Mouse (Mus musculus): ENCODE measurements at regions not wholly inside any gene's neighbourhood (a gene's known extent, or its start where the extent isn't known, plus 50 kb on each side); places are given as distances from the start of the nearest gene placed in this dataset.

DNA sequence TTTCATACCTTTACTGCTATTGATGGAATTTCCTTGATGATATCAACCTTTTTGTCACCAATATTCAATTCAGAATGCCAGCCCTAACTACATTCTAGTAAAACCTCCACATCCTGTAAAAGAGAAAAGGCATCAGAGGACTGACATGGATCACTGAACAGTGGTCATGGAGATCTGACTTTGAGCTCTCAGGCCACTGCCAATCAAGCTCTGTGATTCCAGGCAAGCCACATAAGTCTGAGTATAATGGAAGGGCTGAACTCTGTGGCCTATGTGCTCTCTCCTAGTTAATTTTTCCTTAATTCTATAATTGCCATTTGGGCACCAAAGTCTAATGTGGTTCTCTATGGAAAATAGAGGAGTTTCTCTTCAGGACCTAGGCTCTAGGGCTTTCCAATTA lies 161.8 kb upstream of the Ell2 start:
- no peak for TF ChIP-seq CTCF (IDR thresholded peaks at IDR 0.05; ENCODE audit: low read depth)
- no peak for TF ChIP-seq EP300 (IDR thresholded peaks at IDR 0.05; ENCODE audit: low read depth)
- no peaks in the 10 kb centered on the region for H3K36me3 ChIP-seq (replicated peaks; ENCODE audit: control insufficient read depth, insufficient read depth, low read depth)
- no peak overlapping the region for H3K27ac ChIP-seq
- H3K9ac ChIP-seq (replicated peaks): no peak overlapping the region
- no peak overlapping the region for H3K4me2 ChIP-seq (ENCODE audit: low read depth)
- H3K9me3 ChIP-seq (ENCODE audit: control insufficient read depth, low read length): no peaks in the 10 kb centered on the region
- ATAC-seq (ENCODE audit: insufficient read depth) (no peak), DNase-seq (ENCODE audit: low read depth in 3 of 3, low spot score in 3 of 3) (no peak)
- H3K27me3 ChIP-seq (ENCODE audit: control insufficient read depth, insufficient read depth, low read length): no peaks in the 10 kb centered on the region
- H3K4me3 ChIP-seq (ENCODE audit: insufficient read depth in 1 of 2, low read depth in 2 of 2, low read length in 2 of 2): no peak overlapping the region
- no peaks in the 10 kb centered on the region for H3K4me1 ChIP-seq (replicated peaks; ENCODE audit: control insufficient read depth in 2 of 2, insufficient read depth in 2 of 2, low read length in 1 of 2)

DNA sequence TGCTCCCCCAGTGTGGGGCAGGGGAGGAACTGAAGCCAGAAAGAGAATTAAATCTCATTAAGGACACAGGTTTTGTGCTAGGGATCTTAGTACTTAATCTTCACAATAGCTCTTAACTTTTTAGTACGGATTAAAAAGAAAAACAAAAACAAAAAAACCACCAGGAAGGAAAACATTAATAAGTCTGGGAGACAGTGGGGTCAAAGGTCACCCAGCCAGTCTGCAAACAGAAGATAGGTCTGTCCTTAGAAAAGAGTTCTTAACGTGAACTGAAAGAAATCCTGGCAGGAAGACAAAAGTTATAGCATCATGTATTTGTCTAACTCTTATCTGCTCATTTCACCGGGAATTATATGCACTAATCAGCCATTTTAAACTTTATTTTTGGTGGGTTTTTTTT lies 158.8 kb upstream of the Ell2 start:
- H3K9me3 ChIP-seq (ENCODE audit: control insufficient read depth, low read length): no peaks in the 10 kb centered on the region
- H3K4me2 ChIP-seq (ENCODE audit: low read depth): no peak overlapping the region
- H3K4me3 ChIP-seq (ENCODE audit: insufficient read depth in 1 of 2, low read depth in 2 of 2, low read length in 2 of 2): no peak overlapping the region
- no peak overlapping the region for H3K9ac ChIP-seq (replicated peaks)
- no peak for DNase-seq (ENCODE audit: low read depth in 3 of 3, low spot score in 3 of 3)
- 31% methylated on average over 3 of the region's 3 CpGs for WGBS (ENCODE audit: insufficient replicate concordance)
- H3K27ac ChIP-seq: no peak overlapping the region
- no peaks in the 10 kb centered on the region for H3K27me3 ChIP-seq (ENCODE audit: control insufficient read depth, insufficient read depth, low read length)
- no peak for ATAC-seq (ENCODE audit: insufficient read depth)
- H3K36me3 ChIP-seq (replicated peaks; ENCODE audit: control insufficient read depth, insufficient read depth, low read depth): no peaks in the 10 kb centered on the region
- H3K4me1 ChIP-seq (replicated peaks; ENCODE audit: control insufficient read depth in 2 of 2, insufficient read depth in 2 of 2, low read length in 1 of 2): no peaks in the 10 kb centered on the region
- no peak for TF ChIP-seq CTCF (IDR thresholded peaks at IDR 0.05; ENCODE audit: low read depth)
- no peak for TF ChIP-seq EP300 (IDR thresholded peaks at IDR 0.05; ENCODE audit: low read depth)

DNA sequence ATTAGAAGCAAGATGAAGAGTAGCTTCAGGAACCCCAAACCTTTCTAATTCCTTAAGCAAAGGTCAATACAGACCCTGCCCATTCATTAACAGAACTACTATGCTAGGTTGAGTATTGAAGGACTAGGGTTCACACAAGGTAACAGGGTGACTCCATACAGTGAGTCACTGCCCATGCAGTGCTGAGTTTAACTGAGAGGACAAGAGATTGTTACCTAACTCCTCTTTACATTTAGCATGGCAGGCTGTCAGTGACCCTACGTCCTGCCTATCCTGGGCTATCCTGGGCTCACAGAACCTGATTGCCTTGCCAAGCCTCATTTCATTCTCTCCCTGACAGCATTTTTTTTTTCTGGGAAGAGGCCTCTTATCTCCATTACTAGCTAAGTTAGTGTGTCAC lies 127.6 kb upstream of the Ell2 start:
- H3K36me3 ChIP-seq (replicated peaks; ENCODE audit: control insufficient read depth, insufficient read depth, low read depth): no peaks in the 10 kb centered on the region
- H3K9me3 ChIP-seq (ENCODE audit: control insufficient read depth, low read length): no peaks in the 10 kb centered on the region
- WGBS (ENCODE audit: insufficient replicate concordance): 52% methylated on average over 1 of the region's 1 CpGs
- H3K9ac ChIP-seq (replicated peaks): no peak overlapping the region
- ATAC-seq (ENCODE audit: insufficient read depth): no peak
- no peak overlapping the region for H3K4me3 ChIP-seq (ENCODE audit: insufficient read depth in 1 of 2, low read depth in 2 of 2, low read length in 2 of 2)
- TF ChIP-seq EP300 (IDR thresholded peaks at IDR 0.05; ENCODE audit: low read depth): no peak
- no peak for TF ChIP-seq CTCF (IDR thresholded peaks at IDR 0.05; ENCODE audit: low read depth)
- H3K4me2 ChIP-seq (ENCODE audit: low read depth): no peak overlapping the region
- H3K27me3 ChIP-seq (ENCODE audit: control insufficient read depth, insufficient read depth, low read length): no peaks in the 10 kb centered on the region
- H3K27ac ChIP-seq: no peak overlapping the region
- DNase-seq (ENCODE audit: low read depth in 3 of 3, low spot score in 3 of 3): no peak
- no peaks in the 10 kb centered on the region for H3K4me1 ChIP-seq (replicated peaks; ENCODE audit: control insufficient read depth in 2 of 2, insufficient read depth in 2 of 2, low read length in 1 of 2)

DNA sequence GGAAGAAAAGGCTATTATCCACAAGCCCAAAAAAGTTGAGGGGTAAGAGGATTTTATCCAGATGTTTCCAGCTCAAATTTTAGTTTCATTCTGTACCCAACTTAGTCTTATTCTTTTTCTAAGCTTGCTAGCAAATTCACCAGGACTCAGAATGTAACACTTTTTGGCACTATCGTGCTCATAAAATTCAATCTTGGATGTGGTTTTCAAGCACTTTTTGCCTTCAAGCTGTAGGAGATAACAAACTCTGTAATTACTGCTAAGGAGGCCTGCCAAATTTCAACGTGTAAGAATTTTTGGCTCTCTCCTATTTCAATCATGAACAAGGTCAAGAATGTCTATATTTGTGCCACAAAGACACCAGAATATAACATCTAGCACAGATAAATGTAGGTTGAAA lies 115.7 kb upstream of the Ell2 start:
- Histone ChIP-seq H3K36me3 (replicated peaks; ENCODE audit: control insufficient read depth, insufficient read depth, low read depth) (no peaks in the 10 kb centered on the region), H3K4me2 (ENCODE audit: low read depth) (no peak overlapping the region), H3K4me3 (ENCODE audit: insufficient read depth in 1 of 2, low read depth in 2 of 2, low read length in 2 of 2) (no peak overlapping the region), H3K9ac (replicated peaks) (no peak overlapping the region), H3K4me1 (replicated peaks; ENCODE audit: control insufficient read depth in 2 of 2, insufficient read depth in 2 of 2, low read length in 1 of 2) (no peaks in the 10 kb centered on the region), H3K9me3 (ENCODE audit: control insufficient read depth, low read length) (no peaks in the 10 kb centered on the region), H3K27me3 (ENCODE audit: control insufficient read depth, insufficient read depth, low read length) (no peaks in the 10 kb centered on the region), H3K27ac (no peak overlapping the region)
- WGBS (ENCODE audit: insufficient replicate concordance): 59% methylated on average over 2 of the region's 2 CpGs
- ATAC-seq (ENCODE audit: insufficient read depth) (no peak), DNase-seq (ENCODE audit: low read depth in 3 of 3, low spot score in 3 of 3) (no peak)
- TF ChIP-seq EP300 (IDR thresholded peaks at IDR 0.05; ENCODE audit: low read depth) (no peak), CTCF (IDR thresholded peaks at IDR 0.05; ENCODE audit: low read depth) (no peak)

DNA sequence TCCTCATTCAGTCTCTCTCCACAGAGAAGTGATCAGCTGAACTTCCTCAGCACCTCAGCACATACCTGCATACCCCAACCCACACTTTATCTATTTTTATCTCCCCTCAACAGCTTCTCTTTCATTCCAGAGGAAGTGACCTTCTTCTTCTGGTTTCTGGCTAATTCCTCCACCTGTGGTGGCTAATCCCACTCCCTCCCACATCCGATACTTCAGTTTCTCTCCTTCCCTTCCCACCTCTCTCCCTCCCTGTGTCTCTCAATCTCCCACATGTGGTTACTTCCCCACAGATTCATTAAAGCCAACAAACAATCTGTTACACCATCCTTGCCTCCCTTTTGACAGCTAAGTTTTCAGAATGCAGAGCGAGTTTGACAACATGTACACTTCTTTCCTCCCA lies 109.7 kb upstream of the Ell2 start:
- no peaks in the 10 kb centered on the region for H3K27me3 ChIP-seq (ENCODE audit: control insufficient read depth, insufficient read depth, low read length)
- H3K9ac ChIP-seq (replicated peaks): no peak overlapping the region
- no peak overlapping the region for H3K27ac ChIP-seq
- ATAC-seq (ENCODE audit: insufficient read depth): no peak
- no peaks in the 10 kb centered on the region for H3K36me3 ChIP-seq (replicated peaks; ENCODE audit: control insufficient read depth, insufficient read depth, low read depth)
- 46% methylated on average over 2 of the region's 2 CpGs for WGBS (ENCODE audit: insufficient replicate concordance)
- no peak for TF ChIP-seq CTCF (IDR thresholded peaks at IDR 0.05; ENCODE audit: low read depth)
- DNase-seq (ENCODE audit: low read depth in 3 of 3, low spot score in 3 of 3): no peak
- H3K4me1 ChIP-seq (replicated peaks; ENCODE audit: control insufficient read depth in 2 of 2, insufficient read depth in 2 of 2, low read length in 1 of 2): no peaks in the 10 kb centered on the region
- no peak overlapping the region for H3K4me2 ChIP-seq (ENCODE audit: low read depth)
- H3K9me3 ChIP-seq (ENCODE audit: control insufficient read depth, low read length): no peaks in the 10 kb centered on the region
- no peak overlapping the region for H3K4me3 ChIP-seq (ENCODE audit: insufficient read depth in 1 of 2, low read depth in 2 of 2, low read length in 2 of 2)

DNA sequence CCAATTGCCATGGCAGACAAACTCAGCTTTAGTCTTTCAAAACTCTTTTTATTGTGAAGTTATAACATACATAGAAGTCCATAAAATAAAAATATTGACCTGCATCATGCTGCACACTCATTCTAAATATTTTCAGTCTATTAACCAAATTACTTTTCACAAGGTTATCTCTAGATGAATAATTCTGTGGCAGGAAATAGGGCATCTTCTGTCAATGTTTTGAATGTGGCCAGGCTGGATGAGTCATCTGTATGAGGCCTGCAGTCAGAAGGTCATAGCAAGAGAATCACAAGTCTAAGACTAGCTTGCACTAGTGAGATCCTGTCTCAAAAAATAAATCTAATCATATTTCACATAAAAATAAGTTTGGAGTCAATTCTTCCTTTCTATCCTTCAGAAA lies 108.4 kb upstream of the Ell2 start:
- H3K27me3 ChIP-seq (ENCODE audit: control insufficient read depth, insufficient read depth, low read length): no peaks in the 10 kb centered on the region
- no peak overlapping the region for H3K4me2 ChIP-seq (ENCODE audit: low read depth)
- H3K36me3 ChIP-seq (replicated peaks; ENCODE audit: control insufficient read depth, insufficient read depth, low read depth): no peaks in the 10 kb centered on the region
- no peak for TF ChIP-seq EP300 (IDR thresholded peaks at IDR 0.05; ENCODE audit: low read depth)
- no peak for TF ChIP-seq CTCF (IDR thresholded peaks at IDR 0.05; ENCODE audit: low read depth)
- DNase-seq (ENCODE audit: low read depth in 3 of 3, low spot score in 3 of 3): no peak
- no peaks in the 10 kb centered on the region for H3K4me1 ChIP-seq (replicated peaks; ENCODE audit: control insufficient read depth in 2 of 2, insufficient read depth in 2 of 2, low read length in 1 of 2)
- no peak for ATAC-seq (ENCODE audit: insufficient read depth)
- no peak overlapping the region for H3K9ac ChIP-seq (replicated peaks)
- no peak overlapping the region for H3K4me3 ChIP-seq (ENCODE audit: insufficient read depth in 1 of 2, low read depth in 2 of 2, low read length in 2 of 2)
- H3K27ac ChIP-seq: no peak overlapping the region
- H3K9me3 ChIP-seq (ENCODE audit: control insufficient read depth, low read length): no peaks in the 10 kb centered on the region

Data from liver, embryonic 14.5 days (tissue).